Mouse (Mus musculus) kidney, postnatal 0 days (tissue): Measurements from ENCODE around the gene Plekha8. TPM values are rescaled to one million over a fixed set of nuclear protein-coding genes. Genes with fewer than 3 reads are reported as not detected.

ENCODE experiments used
- ATAC-seq: fragments of 200-750 bp; cut with Nextera tagmentation; replicated peaks from 2 replicates; pipeline ENCODE4 v1.8.0; 2017; ENCODE audit warnings: low read depth, moderate number of reproducible peaks, moderate TSS enrichment, moderate library complexity; ENCODE audit not compliant: low FRiP score
- DNase-seq: peaks from one replicate; pipeline ENCODE4 v3.0.0-alpha.2; 2016; ENCODE audit warnings: low spot score
- H3K27ac ChIP-seq: fragments of 300-500 bp; sonication (generic); 2 replicates; pipeline ENCODE4 v1.5.1; 2014; ENCODE audit warnings: mild to moderate bottlenecking
- H3K27me3 ChIP-seq: fragments of 300-500 bp; sonication (generic); 2 replicates; pipeline ENCODE4 v1.6.1; 2014; ENCODE audit warnings: low read length, mixed read lengths; ENCODE audit not compliant: insufficient read depth
- H3K36me3 ChIP-seq: fragments of 300-500 bp; sonication (generic); 2 replicates; pipeline ENCODE4 v1.6.1; 2014; ENCODE audit warnings: low read length, mixed read lengths; ENCODE audit not compliant: insufficient read depth
- H3K4me1 ChIP-seq: fragments of 300-500 bp; sonication (generic); replicated peaks from 2 replicates; pipeline ENCODE4 v1.6.1; 2014; ENCODE audit warnings: antibody characterized with exemption, low read length, mixed read lengths; ENCODE audit not compliant: insufficient read depth
- H3K4me2 ChIP-seq: fragments of 300-500 bp; sonication (generic); 2 replicates; pipeline ENCODE4 v1.6.1; 2014; ENCODE audit warnings: mild to moderate bottlenecking, low read length, moderate library complexity, mixed read lengths
- H3K4me3 ChIP-seq: fragments of 300-500 bp; sonication (generic); replicated peaks from 2 replicates; pipeline ENCODE4 v1.5.1; 2014; ENCODE audit warnings: low read depth, low read length
- H3K9ac ChIP-seq: fragments of 300-500 bp; sonication (generic); 2 replicates; pipeline ENCODE4 v1.6.1; 2014; ENCODE audit warnings: low read depth, low read length
- H3K9me3 ChIP-seq: fragments of 300-500 bp; sonication (generic); replicated peaks from 2 replicates; pipeline ENCODE4 v1.6.1; 2016; ENCODE audit warnings: low read length, inconsistent platforms, mixed read lengths
- CTCF ChIP-seq: IDR thresholded peaks from 2 replicates; pipeline ENCODE4 v1.5.1; 2016; ENCODE audit warnings: antibody characterized with exemption, low read depth, mild to moderate bottlenecking, moderate library complexity
- WGBS: fragments of 180-500 bp; shearing (Covaris S2); extraction: QIAGEN DNeasy Blood & Tissue Kit; methylation state at CpG from one replicate; pipeline ENCODE4 v1.1.7; 2014; 5-methylcytosine and 5-hydroxymethylcytosine counted together
- polyA plus RNA-seq: library from polyadenylated mRNA; unstranded; fragments of >200 nt; fragmentation: Nextera tagmentation; extraction: Ambion mirVana; gene quantifications from 2 replicates; pipeline ENCODE4 v1.2.1, GENCODE M21; 2015

The Plekha8 gene
- polyA plus RNA-seq, 1 experiment from 2014 or later = 9.5 TPM

DNA sequence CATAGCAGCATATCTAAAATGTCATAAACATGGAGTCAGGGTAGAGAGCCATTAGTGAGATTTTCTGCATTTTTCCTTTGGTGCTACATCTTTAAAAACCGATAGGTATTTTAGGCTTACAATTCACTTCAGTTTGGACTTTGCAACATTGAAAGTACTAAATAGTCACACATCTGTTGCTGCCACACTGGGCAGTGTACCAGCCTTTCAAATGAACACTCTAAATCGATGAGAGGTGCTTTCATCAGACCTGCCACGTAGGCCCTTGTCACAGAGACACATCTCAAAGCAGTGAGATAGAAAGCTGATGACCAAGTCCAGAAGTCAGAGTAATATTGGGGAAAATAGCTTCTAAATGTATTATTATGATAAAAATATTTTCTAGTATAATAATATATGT, 33.5 kb downstream of the Plekha8 start:
- Histone ChIP-seq H3K27ac (no peak overlapping the region), H3K27me3 (no peaks in the 10 kb centered on the region), H3K9me3 (no peaks in the 10 kb centered on the region), H3K4me3 (no peak overlapping the region), H3K4me1 (no peaks in the 10 kb centered on the region), H3K9ac (no peak overlapping the region), H3K36me3 (peaks cover 19% of the 10 kb centered on the region; the same call in 1 of the 2 replicates), H3K4me2 (no peak overlapping the region)
- DNase-seq = no peak
- ATAC-seq = no peak
- WGBS = 94% methylated on average over 3 of the region's 3 CpGs
- no peak for TF ChIP-seq CTCF

GRCm38 (mm10) chr6:54629734-54630133, 34.8 kb downstream of the Plekha8 start:
- H3K36me3 ChIP-seq = peaks cover 17% of the 10 kb centered on the region; the same call in 1 of the 2 replicates
- no peaks in the 10 kb centered on the region for H3K4me1 ChIP-seq
- no peak overlapping the region for H3K9ac ChIP-seq
- no peaks in the 10 kb centered on the region for H3K27me3 ChIP-seq
- H3K9me3 ChIP-seq = no peaks in the 10 kb centered on the region
- H3K4me3 ChIP-seq = no peak overlapping the region
- 34% methylated on average over 7 of the region's 7 CpGs for WGBS
- H3K4me2 ChIP-seq = no peak overlapping the region
- peak; percentile 70 for TF ChIP-seq CTCF
- 0 out of 2 replicates have a peak, but pooled peaks have one; percentile 21 for ATAC-seq
- peak; percentile 63 for DNase-seq
- no peak overlapping the region for H3K27ac ChIP-seq

DNA sequence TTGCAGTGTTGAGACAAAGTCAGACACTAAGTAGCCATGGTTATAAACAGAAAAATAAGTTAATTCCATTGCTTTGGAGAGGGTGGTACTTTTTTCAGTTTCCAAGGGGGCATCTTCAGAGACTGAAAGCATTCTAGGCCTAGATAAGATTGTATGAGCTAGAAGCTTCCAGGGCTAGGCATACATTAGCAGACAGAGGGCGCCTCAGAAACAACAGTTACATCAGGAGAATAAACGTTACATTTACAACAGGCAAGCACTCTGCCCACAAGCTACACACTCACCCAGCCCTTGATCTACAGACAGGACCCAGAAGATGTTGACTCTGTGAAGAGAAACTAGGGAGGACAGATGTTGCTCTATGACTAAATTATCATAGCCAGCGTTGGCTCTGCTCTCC, 36.6 kb downstream of the Plekha8 start:
- peak; percentile 42 for DNase-seq
- H3K9me3 ChIP-seq = no peaks in the 10 kb centered on the region
- H3K4me1 ChIP-seq = no peaks in the 10 kb centered on the region
- H3K27ac ChIP-seq = no peak overlapping the region
- WGBS = 43% methylated on average over 3 of the region's 3 CpGs
- TF ChIP-seq CTCF = peak; percentile 58
- H3K36me3 ChIP-seq = peaks cover 21% of the 10 kb centered on the region; the same call in 1 of the 2 replicates
- no peak for ATAC-seq
- no peak overlapping the region for H3K4me2 ChIP-seq
- no peak overlapping the region for H3K9ac ChIP-seq
- H3K4me3 ChIP-seq = no peak overlapping the region
- H3K27me3 ChIP-seq = no peaks in the 10 kb centered on the region

DNA sequence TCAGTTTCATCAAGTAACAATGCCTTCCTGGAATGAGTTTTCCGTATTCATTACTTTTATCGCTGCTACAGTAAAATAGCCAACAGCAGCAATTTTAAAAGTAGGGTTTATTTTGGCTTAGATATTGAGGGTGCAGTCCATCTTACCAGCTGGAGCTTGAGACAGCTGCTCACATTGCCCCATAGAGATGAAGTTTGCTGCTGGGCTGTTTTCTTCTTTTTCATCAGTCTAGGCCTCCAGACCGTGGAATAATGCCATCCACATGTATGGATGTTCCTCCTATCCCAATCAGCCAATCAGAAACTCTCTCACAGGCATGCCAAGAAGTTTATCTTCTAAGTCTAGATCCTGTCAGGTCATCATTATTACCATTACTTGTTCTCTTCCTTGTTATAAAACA, 45.0 kb downstream of the Plekha8 start:
- Histone ChIP-seq H3K4me2 (no peak overlapping the region), H3K9me3 (no peaks in the 10 kb centered on the region), H3K36me3 (peaks cover 12% of the 10 kb centered on the region), H3K4me3 (no peak overlapping the region), H3K27ac (no peak overlapping the region), H3K4me1 (no peaks in the 10 kb centered on the region), H3K9ac (no peak overlapping the region), H3K27me3 (no peaks in the 10 kb centered on the region)
- TF ChIP-seq CTCF = no peak
- 87% methylated on average over 3 of the region's 3 CpGs for WGBS
- DNase-seq (no peak), ATAC-seq (no peak)

DNA sequence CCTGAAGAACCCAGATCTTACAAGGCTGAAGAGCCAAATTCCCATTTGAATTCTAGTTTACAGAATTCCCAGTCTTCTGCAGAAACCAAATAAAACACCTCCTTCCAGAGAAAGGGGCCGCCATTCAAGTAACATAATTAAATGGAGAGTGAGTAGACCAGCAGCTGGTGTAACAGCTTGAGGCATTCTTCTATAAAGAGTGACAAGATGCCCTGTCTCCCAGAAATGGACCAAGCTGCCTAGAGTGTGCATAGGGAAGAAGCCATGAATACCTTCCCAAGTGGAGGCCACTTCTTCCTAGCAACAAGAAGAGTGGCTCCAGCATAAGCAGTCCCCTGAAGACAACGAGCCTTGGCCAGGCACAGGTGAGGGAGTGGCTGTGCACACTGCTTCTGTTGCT, 47.0 kb downstream of the Plekha8 start:
- no peak overlapping the region for H3K4me3 ChIP-seq
- H3K27me3 ChIP-seq = no peaks in the 10 kb centered on the region
- no peak overlapping the region for H3K9ac ChIP-seq
- ATAC-seq = no peak
- no peak for DNase-seq
- no peak overlapping the region for H3K4me2 ChIP-seq
- H3K4me1 ChIP-seq = no peaks in the 10 kb centered on the region
- 89% methylated on average over 2 of the region's 2 CpGs for WGBS
- H3K9me3 ChIP-seq = no peaks in the 10 kb centered on the region
- no peak for TF ChIP-seq CTCF
- no peak overlapping the region for H3K27ac ChIP-seq
- peaks cover 8% of the 10 kb centered on the region for H3K36me3 ChIP-seq

GRCm38 (mm10) chr6:54643181-54643580, 48.3 kb downstream of the Plekha8 start:
- Histone ChIP-seq H3K4me3 (no peak overlapping the region), H3K9ac (no peak overlapping the region), H3K9me3 (no peaks in the 10 kb centered on the region), H3K27ac (no peak overlapping the region), H3K27me3 (no peaks in the 10 kb centered on the region), H3K4me2 (no peak overlapping the region), H3K4me1 (no peaks in the 10 kb centered on the region), H3K36me3 (peaks cover 4% of the 10 kb centered on the region)
- DNase-seq (no peak), ATAC-seq (no peak)
- WGBS = 89% methylated on average over 4 of the region's 4 CpGs
- TF ChIP-seq CTCF = no peak

DNA sequence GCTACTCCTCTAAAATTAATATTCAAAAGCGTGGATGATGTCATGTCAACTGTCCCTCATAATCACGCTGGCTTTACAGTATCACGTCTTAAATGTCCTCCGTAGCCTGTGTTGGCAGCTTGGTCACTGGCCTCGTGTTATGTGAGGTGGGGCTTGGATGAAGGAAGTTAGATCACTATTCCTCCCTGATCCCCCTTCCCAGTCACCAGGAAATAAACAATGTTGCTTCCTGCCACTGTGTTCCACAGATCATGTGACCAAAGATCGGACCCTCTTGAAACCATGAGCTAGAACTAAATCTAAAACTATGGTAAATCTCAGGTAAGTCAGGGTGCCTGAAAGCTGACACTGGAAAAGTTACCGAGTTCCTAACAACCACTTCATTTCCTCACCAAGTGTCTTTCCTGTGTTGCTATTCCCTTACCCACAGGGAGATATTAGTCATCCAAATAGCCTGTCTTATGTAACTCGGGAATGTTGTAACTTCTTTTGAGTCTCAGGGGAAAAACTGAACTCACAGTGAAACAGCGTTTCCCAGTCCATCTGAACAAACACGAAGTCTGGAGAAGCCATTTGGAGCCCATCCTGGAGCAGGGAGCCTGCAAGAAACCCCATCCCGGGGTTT, 60.7 kb downstream of the Plekha8 start:
- Histone ChIP-seq H3K4me3 (no peak overlapping the region), H3K9me3 (no peaks in the 10 kb centered on the region), H3K9ac (no peak overlapping the region), H3K4me1 (no peaks in the 10 kb centered on the region), H3K36me3 (no peaks in the 10 kb centered on the region), H3K4me2 (no peak overlapping the region), H3K27ac (no peak overlapping the region), H3K27me3 (no peaks in the 10 kb centered on the region)
- no peak for TF ChIP-seq CTCF
- 72% methylated on average over 11 of the region's 11 CpGs for WGBS
- ATAC-seq (no peak), DNase-seq (no peak)
